Mouse (Mus musculus) left cerebral cortex, postnatal 25 days (tissue): ENCODE data around the gene Oxnad1. TPM values are rescaled to one million over a fixed set of nuclear protein-coding genes. Genes with fewer than 3 reads are reported as not detected.

Source experiments
- DNase-seq, 2 experiments: peaks; one replicate each; pipeline ENCODE4 v3.0.0; 2022; ENCODE audit warnings: low spot score in 2 of 2, mixed read lengths in 1 of 2
- intact Hi-C: fragments of 180-260 bp; cut with DNase I; formaldehyde crosslinking; loops from one replicate; pipeline ENCODE4 v1.15.1; 2025
- total RNA-seq, 2 experiments: library from RNA; stranded (reverse); gene quantifications; 2 replicates each; pipeline ENCODE4 v1.2.3; 2021

Oxnad1 gene
- total RNA-seq, result 10 to 100 TPM; 11.9 to 16.3 TPM

DNA sequence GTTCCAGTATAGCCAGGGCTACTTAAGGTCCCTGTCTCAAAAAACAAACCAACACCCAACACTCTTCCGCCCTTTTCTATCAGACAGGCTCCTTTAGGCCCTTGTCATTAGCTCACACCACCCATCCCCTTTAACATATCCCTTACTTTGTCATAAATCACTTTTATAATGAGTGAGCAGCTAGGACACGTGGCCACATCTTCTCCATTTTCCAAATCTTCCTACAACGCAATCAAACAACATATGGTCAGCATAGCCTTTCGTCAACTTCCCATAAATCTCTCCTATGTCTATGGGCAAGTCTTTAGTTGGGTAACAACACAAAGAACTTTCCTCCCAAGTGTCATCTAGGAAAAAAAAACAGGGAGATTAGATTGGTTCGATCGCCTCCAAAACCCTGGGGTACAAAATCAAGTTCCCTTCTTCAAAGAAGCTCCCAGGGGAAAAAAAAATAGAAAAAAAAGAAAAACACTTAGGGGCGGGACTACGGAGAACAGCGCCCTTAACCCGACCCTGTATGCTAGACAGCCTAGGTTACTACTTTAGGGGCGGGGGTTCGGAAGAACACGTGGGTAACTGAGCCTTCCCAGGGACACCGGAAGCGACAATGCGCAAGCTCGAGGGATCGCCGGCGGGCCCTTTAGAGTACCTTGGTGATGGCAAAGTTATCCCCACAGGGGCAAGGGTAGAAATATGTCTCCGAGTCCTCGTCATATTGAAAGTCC, at the start of gene Oxnad1:
Oxnad1 (plus strand) TSS at position 614 of the 725 bp plus-strand sequence.
- intact Hi-C loops, result no loop called here
- no peak for DNase-seq

DNA sequence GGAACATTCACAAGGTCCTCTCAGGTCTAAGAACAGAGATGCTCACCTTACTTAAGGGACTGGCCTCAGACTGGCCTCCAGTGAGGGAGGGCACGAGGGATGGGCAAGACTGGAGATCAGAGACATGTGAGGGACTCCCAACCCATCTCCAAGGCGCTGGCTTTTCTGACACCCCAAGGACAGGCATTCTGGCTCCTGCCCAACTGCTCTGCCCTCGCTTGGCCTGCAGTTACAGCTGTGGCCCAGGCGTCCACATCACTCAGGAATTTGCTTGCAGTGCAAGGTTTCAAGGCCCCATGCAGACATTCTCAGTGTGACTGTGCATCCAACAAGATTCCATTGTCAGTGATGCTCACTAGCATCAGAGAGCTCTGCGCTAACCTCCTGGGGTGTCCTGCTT, 48.7 kb upstream of the Oxnad1 start:
- intact Hi-C loops, result no loop called here
- no peak for DNase-seq

DNA sequence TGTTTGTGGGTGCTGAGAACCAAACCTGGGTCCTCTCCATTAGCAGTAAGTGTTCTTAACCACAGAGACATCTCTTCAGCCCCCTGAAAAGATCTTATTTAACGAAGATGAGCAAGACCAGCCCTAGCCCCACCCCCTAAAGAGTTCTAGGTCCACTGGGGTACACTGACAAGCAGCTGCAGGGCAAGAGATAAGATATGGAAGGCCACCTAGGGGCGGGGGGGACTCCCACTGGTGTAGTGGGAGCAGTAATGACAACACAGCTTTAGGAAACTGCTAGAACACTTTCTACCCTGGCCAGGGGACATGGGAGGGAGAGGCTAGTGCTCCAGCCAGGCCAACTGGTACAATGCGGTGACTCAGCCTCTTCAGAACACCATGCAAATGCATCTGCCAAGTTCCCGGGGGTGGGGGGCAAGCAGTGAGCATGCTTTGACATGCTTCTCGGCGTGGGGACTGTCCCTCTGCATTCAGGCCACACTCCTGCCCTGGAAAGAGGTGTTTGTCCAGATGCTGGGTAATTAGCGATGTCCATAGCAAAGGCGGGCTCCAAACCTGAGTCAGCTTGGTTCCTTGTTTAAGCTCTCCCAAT, 47.4 kb upstream of the Oxnad1 start:
- intact Hi-C loops, result no loop called here
- no peak for DNase-seq

DNA sequence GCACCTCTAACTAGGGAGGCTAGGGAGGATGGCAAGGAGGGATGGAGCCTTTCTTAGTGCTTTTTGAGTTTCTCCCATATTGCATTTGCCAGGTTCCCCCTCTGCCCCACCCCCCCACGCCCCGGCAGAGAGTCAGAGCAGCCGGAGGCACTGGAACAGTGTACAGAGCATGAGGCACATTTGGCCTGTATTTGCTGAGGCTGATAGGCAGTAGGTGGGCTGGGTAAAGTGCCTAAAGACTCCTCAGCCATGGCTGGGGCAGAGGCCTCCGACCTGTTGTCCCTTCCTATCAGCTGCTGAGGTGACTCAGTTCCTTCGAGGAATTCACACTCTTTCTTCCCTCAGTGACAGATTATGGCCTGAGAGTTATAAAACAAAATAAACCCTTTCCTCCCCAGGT, 43.1 kb upstream of the Oxnad1 start:
- no peak for DNase-seq
- intact Hi-C loops, result no loop called here

DNA sequence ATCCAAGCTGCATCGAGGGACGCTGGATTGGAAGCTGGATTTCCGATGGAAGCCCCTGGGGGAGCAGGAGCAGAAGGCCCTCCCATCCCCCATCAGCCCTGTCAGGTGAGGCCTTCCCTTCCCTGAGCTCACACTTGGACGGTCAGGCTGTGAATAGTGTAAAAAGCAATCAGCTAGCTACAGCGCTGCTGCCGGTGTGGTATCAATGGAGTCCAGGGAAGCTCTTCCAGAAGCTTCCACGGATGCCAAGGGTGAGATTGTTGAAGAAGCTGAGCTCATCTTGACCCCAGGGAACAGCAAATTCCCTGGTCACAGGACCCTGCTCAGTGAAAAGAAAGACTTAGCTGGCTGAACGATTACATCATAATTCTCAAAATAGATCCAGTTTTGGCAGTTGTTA, 38.8 kb upstream of the Oxnad1 start:
- intact Hi-C loops, result no loop called here
- DNase-seq, result no peak

DNA sequence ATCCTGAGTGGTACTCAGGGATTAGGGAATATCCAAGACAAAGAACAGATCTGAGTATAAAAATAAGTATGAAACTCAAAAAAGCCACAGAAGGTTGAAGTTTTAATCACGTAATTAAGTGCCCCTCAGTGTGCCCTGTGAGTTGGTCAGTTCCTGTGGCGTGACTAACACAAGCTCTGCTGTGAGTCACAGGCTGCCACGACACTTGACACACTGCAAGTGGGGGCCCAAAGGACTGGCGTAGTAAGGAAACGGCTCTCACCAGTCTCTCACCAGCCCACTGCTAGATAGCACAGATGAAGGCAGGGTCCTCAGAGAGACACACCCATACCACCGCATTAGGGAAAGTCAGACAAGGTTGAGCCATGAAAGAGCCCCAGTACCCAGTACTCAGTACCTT, 35.0 kb upstream of the Oxnad1 start:
- DNase-seq, result no peak
- intact Hi-C loops, result no loop called here

DNA sequence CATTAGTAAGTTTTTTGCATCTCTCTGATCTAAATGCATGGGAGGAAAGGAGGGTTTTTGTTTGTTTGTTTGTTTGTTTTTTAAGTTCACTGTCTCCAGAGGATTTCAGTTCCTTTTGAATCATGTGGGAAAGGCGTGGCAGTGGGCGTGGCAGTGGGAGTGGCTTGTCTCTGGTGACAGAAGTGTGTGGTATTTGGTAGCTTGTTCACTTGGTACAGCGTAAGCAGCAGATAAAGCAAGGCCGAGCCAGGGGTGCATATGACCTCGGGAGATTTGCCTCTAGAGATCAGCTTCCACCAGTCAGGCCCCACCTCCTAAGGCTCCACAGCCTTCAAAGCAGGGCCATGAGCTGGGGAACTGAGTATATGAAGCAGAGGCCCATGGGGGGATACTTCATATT, 31.3 kb upstream of the Oxnad1 start:
- no peak for DNase-seq
- intact Hi-C loops, result no loop called here

DNA sequence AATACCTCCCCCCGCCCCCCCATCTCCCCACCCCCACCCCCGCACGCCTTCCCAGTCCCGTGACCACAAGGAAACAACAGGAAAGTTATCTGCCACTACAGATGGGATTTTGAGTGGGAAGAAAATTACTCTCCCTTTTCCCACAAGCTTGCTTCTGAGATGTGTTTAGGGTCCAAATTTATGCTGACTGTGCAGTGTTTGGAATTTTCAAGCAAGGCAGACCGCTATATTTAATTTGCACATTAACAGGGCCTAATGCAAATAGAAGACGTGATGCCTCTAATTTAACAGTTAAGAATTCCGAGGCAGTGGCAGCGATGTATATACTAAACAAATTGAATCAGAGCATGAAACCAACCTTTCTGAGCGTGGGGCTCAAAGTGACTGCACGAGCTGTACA, 30.4 kb upstream of the Oxnad1 start:
- intact Hi-C loops, result no loop called here
- DNase-seq, result no peak

DNA sequence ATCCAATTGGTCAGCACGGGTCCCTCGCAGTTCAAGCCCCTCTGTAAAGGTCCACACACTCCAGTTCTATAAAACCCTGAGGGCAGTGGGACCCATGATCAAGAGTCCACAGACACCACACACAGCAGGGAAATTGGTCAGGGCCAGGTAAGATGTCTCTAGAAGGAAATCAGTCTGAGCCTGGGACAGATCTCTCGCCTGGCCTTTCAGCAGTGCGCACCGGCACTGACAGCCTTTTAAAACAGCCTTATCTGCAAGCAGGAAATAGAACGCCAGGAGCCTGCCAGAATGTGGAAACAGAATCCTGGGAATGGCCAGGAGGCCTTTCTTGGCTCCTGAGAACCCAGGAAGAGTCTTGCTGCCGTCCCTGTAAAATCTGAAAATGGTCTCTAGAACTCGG, 29.4 kb upstream of the Oxnad1 start:
- DNase-seq, result no peak
- intact Hi-C loops, result no loop called here

DNA sequence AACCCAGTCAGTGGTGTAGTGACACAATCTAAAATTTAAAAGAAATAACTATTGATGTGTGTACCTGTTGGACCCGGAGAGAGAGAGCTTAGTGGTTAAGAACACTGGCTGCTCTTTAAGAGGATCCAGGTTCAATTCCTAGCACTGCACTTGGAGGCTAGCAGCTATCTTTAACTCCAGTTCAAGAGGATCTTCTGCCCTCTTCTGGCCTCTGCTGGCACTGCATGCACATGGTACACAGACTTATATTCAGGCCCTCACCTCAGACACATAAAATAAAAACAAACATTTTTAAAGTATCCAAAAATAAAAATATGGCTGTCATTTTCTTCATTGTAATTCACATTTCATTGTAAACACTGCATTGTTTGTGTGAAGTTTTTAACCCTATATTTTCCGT, 28.5 kb upstream of the Oxnad1 start:
- intact Hi-C loops, result no loop called here
- no peak for DNase-seq

DNA sequence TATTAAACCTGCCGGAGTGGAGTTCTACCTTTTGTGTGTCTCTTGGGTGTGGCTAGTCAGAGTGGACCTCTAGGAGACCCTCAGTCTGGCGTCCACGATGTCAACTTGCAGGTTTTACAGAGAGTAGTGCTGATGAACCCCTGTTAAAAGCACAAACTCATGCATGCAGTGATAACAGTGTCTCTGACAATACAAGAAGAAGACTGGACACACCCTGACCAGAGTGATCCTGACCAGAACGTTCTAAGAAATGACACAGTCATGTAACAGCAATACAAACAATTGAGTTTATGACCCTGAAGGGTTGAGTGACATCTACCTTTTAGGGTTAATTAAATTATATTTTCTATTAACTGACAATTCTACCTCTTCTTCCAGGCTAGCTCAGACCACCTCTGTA, 27.5 kb upstream of the Oxnad1 start:
- no peak for DNase-seq
- intact Hi-C loops, result no loop called here

DNA sequence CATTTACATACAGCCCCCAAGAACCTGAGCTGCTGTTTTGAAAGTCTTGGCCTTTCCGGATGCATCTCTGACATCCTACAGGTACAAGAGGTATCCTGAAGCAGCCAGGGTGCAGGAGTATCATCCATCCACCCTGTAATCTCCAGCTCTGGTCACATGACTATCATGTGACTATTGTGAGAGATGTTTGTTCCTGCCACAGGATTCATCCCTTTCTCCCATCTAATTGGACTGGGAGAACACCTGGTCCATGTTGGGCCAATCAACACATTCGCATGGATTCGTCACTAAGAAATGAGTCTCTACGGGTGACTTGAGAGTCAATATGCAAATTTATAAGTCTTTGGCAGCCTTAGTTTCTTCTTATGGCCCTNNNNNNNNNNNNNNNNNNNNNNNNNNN, 23.8 kb upstream of the Oxnad1 start:
- DNase-seq, result no peak
- intact Hi-C loops, result no loop called here

DNA sequence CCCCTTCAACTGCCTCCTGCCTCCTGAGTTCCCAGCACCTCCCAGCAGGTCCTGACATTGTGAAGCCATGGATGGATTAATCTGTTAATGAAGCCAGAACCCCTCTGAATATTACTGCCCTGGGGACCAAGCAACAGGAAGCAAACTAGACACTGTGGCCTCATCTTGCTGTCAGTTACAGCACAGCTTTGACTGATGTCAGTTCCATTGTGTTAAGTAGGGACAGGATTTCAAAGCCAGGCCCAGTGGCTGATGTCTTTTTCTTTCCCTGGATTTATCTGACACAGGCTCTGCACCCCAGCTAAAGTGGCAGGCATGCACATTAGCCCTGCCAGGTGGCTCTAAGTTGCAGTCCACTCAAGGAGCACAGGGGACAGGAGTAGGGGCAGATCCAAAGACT, 12.4 kb upstream of the Oxnad1 start:
- intact Hi-C loops, result no loop called here
- DNase-seq, result no peak

DNA sequence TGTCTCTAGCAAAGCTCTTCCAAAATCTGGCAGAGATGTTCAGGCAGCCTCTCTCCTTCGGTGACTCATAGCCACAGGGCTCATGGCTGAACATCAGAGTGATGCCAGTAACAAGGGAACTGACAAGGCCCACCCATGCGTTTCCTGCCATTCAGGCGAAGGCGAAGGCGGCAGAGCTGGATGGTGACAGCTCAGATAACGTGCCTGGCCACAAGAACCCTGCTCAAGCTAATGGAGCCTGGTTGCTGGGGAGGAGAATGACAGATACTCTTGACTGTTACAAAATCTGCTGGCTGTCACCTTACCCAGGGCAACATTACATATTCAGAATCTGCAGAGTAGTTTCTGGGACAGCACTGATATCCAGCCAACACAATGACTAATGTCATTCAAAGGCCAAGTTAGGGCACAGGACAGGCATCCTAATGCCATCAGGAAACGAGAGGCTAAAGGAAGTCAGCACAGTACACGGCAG, 11.9 kb upstream of the Oxnad1 start:
- intact Hi-C loops, result no loop called here
- DNase-seq, result peak; percentile 42 to 85

DNA sequence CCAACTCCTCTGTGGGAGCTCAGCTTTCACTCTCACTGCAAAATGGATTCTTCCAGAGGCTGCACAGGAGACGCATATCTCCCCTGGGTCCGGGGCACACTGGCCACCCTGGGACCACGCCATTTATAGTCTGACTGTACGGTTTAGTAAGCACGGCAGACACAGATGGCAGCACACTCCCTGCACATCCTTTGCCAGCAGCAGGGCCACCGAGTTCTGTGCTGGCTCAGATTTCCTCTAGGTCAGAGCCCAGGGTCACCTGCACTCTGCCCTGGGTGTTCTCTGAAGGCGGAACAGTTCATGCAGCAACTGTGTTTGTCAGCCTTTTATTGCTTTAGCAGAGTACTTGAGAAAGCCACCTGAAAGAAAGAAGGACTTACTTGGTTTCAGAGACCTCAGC, 11.3 kb upstream of the Oxnad1 start:
- no peak for DNase-seq
- intact Hi-C loops, result no loop called here

DNA sequence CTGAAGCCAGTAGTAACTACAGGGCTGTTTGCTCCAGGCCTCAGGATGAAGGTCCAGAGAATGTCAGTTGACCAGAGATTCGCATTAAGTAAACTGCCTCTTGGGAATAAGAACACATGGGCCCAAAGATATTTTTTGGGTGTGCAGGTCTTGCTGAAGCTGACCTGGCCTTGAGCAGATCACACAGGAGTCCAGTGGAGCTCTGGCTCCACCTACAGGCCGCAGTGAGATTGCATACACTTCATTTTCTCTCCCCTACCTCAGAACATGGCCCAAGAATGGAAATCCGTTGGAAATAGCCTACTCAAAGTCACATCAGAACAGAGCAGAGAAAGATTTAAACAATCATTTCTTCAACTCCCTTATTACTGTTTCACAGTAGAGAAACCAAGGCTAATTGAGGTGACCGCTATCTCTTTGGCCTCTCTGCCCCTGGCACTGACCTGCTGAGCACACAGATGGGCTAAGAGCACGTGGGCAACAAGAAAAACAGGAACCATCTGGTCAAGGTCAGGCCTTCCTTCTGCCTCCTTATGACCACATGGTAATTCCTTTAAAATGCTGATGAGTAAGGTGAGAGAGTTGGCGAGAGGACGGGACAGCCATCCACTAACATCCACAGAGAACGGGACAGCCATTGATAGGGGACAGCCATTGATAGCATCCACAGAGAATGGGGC, 8.1 kb upstream of the Oxnad1 start:
- intact Hi-C loops, result loop anchor here (2.0 to 5.0 kb wide), 3 partner anchors 122 to 420 kb away; no protein-coding TSS in a partner anchor
- peak; percentile 38 to 67 for DNase-seq

DNA sequence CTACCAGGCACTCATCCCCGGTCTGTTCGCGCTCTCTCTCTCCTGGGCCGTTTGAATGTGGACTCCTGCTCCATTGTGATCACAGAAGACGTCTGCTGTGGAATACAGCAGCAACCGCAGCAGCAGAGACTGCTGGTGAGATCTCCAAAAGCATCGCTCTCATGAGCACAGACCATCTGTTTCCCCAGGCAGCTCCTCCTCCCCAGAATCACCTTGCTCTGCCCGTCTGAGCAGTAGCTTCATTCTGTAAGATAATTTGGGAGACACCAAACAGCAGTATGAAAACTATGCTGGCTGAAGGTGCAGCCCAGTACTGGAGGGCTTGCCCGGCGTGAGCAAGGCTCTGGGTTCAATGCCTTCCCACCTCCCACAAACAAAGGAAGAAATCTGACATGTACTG, 4.1 kb upstream of the Oxnad1 start:
- DNase-seq, result peak; percentile 17 to 55
- intact Hi-C loops, result no loop called here

DNA sequence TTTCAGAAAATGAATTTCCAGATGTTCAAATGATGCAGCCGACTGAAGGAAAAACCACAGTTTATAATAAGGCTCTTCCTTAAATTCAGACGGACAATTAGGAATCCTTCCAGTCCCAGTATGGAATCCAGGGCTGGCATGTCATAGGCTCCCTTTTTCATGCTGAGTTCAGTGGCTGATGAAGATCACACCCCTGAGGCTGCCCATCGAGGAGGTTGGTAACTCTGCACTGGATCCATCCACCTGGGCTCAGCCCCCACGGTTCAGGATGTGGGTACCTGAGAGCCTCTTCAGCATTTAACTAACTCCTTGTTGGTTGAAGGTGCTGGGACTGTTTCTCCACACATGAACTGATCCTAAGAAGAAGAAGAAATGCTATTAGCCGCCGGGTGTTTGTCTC, 2.3 kb upstream of the Oxnad1 start:
- DNase-seq, result no peak
- intact Hi-C loops, result no loop called here

DNA sequence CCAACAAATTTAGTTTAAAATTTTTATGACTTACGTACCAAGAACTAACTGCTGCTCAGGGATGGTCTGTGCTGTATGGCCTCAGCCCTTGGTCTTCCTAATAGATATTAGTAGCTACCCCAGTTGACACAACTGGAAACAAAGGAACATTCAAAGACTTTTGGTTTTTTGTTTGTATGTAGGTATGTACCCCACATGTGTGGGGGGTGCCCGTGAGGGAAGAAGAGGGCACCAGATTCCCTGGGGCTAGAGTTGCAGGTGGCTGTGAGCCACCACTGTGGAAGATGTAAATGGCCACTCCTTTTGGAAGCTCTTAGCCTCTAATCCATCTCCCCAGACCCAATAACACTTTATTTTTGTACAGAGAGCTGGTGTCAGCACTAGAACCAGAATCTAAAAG, 1.7 kb upstream of the Oxnad1 start:
- intact Hi-C loops, result no loop called here
- DNase-seq, result no peak

DNA sequence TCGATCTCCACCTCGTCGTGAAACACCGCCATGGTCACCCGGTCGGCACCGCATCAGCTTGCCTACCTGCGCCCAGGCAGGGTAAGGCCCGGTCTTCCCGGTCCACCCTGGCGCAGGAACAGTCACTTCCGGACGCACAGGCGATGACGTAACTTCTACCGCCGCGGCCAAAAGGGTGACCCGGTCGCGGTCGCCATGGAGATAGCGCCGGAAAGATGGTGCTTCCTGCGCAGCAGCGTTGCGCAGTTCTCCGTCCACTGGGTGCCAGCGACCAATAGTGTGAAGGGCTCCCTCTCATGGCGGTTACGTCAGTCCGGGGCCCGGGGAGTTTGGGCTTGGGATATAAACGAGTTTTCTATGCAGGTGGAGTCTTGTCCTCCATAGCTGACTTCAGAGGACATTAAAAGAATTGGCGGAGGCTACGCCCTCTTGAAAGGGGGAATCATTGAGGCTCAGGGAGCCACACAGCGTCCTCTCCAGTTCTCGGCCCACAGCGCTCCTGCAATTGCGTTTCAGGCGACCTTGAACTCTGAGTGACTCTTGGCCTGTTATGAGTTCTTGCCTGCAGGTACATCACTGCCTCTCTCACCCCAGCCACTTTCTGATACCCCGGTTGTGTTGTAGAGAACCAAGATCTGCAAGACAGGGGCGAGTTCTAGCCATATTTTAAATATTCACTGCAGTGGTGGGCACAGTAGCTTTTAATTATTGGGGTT, 470 bp downstream of the Oxnad1 start, which contains the start of gene Dph3:
Dph3 (minus strand) TSS at position 244 of the 716 bp plus-strand sequence.
- intact Hi-C loops, result no loop called here

More for the DNA sequence above, 470 bp downstream of the Oxnad1 start, which contains the start of gene Dph3:
- peak; percentile 100 for DNase-seq
